Mouse (Mus musculus): ENCODE data around the gene Vgll4. TPM values are rescaled to one million over a fixed set of nuclear protein-coding genes. Genes with fewer than 3 reads are reported as not detected.

Gene Vgll4
- polyA plus RNA-seq, 1 experiment from 2014 or later, result 94.2 TPM

DNA sequence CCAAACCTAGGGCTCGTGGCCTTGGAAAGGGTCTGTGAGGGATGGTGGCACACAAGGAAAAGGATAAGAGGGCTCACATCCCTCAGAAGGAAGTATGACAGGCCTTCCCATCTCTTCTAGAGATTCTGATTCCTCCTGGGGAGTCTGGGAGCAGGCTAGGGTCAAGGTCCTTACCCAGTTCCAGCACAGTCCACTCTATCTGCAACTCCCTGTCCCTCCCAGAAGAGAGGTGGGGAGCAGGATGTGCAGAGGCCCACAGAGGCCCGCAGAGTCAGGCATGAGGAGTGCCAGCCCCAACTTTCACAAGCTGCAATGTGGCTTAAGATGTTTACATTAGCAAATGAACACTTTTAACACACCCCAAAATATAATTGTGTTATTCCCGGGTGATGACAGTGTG, 114.2 kb downstream of the Vgll4 start:
- no peak overlapping the region for H3K9ac ChIP-seq
- no peak overlapping the region for H3K4me2 ChIP-seq (replicated peaks)
- H3K4me3 ChIP-seq, result no peak overlapping the region
- H3K27me3 ChIP-seq, result no peaks in the 10 kb centered on the region
- H3K4me1 ChIP-seq, result peaks cover 51% of the 10 kb centered on the region
- H3K27ac ChIP-seq, result no peak overlapping the region
- no peak for ATAC-seq (ENCODE audit: low FRiP score)
- peaks cover 14% of the 10 kb centered on the region for H3K36me3 ChIP-seq
- WGBS, result 72% methylated on average over 3 of the region's 3 CpGs
- H3K9me3 ChIP-seq (replicated peaks), result no peaks in the 10 kb centered on the region

DNA sequence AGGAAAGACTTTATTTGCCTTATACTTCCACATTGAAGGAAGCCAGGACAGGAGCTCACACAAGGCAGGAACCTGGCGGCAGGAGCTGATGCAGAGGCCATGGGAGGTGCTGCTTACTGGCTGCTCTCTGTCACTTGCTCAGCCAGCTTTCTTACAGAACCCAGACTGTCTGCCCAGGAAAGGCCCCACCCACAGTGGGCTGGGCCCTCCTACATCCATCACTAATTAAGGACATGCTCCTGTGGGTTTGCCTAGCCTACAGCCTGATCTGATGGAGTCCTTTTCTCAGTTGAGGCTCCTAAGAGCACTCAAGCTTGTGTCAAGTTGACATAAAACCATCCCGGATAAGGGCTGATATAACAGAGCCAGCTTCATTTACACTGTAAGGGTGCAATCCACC, 115.4 kb downstream of the Vgll4 start:
- Histone ChIP-seq H3K9ac (no peak overlapping the region), H3K36me3 (peaks cover 6% of the 10 kb centered on the region; the same call in 1 of the 2 replicates), H3K27me3 (no peaks in the 10 kb centered on the region), H3K27ac (peak overlapping the region; percentile 50; the same call in 1 of the 2 replicates), H3K4me3 (no peak overlapping the region), H3K4me2 (replicated peaks) (no peak overlapping the region), H3K4me1 (peaks cover 51% of the 10 kb centered on the region), H3K9me3 (replicated peaks) (no peaks in the 10 kb centered on the region)
- no peak for ATAC-seq (ENCODE audit: low FRiP score)
- 59% methylated on average over 2 of the region's 2 CpGs for WGBS

DNA sequence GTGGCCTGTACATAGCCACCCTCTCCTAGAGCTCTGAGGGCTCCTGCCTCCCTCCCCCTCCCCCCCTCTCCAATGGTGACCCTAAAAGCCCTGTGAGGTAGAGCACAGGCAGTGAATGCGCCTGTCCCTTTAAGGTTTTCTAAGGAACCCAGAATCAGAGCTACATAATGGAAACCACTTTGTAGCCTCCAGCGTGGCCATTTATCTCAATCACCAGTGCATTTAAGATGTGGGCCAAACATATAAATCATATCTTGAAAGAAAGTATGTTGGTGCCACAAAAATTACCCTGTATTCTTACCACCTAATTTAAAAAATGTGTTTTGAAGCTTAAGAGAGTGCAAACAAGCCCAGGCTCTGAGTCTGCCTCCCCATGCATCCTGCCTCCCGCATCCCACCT, 117.1 kb downstream of the Vgll4 start:
- peak overlapping the region; percentile 58 for H3K27ac ChIP-seq
- H3K36me3 ChIP-seq, result no peaks in the 10 kb centered on the region
- no peak overlapping the region for H3K4me2 ChIP-seq (replicated peaks)
- H3K4me3 ChIP-seq, result no peak overlapping the region
- ATAC-seq (ENCODE audit: low FRiP score), result peak; percentile 17; the same call in 1 of the 2 replicates
- H3K4me1 ChIP-seq, result peaks cover 55% of the 10 kb centered on the region
- H3K9ac ChIP-seq, result no peak overlapping the region
- H3K9me3 ChIP-seq (replicated peaks), result no peaks in the 10 kb centered on the region
- H3K27me3 ChIP-seq, result no peaks in the 10 kb centered on the region
- 18% methylated on average over 3 of the region's 3 CpGs for WGBS

DNA sequence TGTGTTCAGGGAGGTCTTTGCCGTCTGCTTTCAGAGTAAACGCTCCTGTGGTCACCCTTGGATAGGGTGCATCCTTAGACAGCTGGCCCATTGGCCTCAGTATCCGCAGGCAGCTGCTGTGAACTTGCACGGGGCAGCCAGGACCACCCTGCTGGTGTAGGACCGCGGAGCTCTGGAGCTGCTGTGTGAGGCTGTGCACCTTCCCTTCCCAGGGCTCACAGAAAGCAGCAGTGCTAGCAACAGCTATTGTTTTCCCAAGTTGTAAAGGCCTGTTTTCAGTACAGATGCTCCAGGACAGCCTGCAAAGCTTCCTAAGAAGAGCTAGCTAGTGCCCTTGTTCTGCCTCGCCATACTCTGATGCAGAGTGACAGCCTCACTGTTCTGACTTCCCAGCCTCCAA, 118.1 kb downstream of the Vgll4 start:
- WGBS, result 27% methylated on average over 7 of the region's 7 CpGs
- no peaks in the 10 kb centered on the region for H3K27me3 ChIP-seq
- H3K4me3 ChIP-seq, result no peak overlapping the region
- no peak overlapping the region; the same call in 1 of the 2 replicates for H3K9ac ChIP-seq
- H3K9me3 ChIP-seq (replicated peaks), result no peaks in the 10 kb centered on the region
- peaks cover 60% of the 10 kb centered on the region for H3K4me1 ChIP-seq
- ATAC-seq (ENCODE audit: low FRiP score), result no peak
- H3K27ac ChIP-seq, result peak overlapping the region; percentile 58; the same call in 1 of the 2 replicates
- H3K4me2 ChIP-seq (replicated peaks), result no peak overlapping the region
- H3K36me3 ChIP-seq, result no peaks in the 10 kb centered on the region

DNA sequence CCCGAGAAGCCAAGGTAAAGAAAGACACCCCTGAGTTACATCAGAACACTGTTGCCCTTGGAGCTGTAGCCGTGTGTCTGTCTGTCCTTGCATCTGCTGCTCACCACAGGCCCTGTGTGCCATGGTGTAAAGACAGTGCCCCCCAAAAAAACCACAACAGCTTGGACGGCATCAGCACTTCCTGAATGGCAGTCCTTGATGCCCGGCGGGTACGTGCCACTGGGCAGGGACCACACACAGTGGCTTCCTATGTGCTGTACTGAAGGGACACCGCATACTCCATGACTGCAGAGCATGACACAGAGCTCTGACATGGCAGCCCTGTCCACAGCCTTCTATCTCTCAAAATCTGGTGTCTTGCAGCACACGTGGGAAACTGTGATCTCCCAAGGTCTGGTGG, 120.0 kb downstream of the Vgll4 start:
- Histone ChIP-seq H3K27ac (no peak overlapping the region), H3K4me2 (replicated peaks) (no peak overlapping the region), H3K27me3 (no peaks in the 10 kb centered on the region), H3K4me1 (peaks cover 62% of the 10 kb centered on the region), H3K4me3 (no peak overlapping the region), H3K9ac (no peak overlapping the region), H3K36me3 (no peaks in the 10 kb centered on the region), H3K9me3 (replicated peaks) (no peaks in the 10 kb centered on the region)
- WGBS, result 90% methylated on average over 8 of the region's 8 CpGs
- no peak for ATAC-seq (ENCODE audit: low FRiP score)

DNA sequence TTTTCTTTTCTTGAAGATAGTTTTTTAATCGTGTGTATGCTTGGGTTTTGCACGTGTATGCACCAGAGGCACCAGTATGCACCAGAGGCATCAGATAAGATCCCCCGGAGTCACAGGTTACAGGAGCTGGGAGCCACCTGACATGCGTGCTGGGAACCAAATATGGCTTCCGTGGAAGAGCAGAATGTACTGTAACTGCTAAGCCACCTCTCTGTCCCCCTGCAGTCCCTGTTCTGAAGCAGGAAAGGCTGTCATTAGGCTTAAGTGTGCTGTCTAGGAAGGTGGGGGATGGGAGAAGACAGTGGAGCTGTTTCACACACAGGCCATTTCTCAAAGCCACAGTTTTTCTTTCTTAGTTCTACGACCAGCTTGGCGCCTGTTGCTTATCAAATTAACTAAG, 121.0 kb downstream of the Vgll4 start:
- no peak overlapping the region for H3K9ac ChIP-seq
- 0 out of 2 replicates have a peak overlapping the region, but pooled peaks have one; percentile 19 for H3K27ac ChIP-seq
- H3K9me3 ChIP-seq (replicated peaks), result no peaks in the 10 kb centered on the region
- peaks cover 52% of the 10 kb centered on the region for H3K4me1 ChIP-seq
- H3K27me3 ChIP-seq, result no peaks in the 10 kb centered on the region
- H3K4me3 ChIP-seq, result no peak overlapping the region
- no peaks in the 10 kb centered on the region for H3K36me3 ChIP-seq
- H3K4me2 ChIP-seq (replicated peaks), result no peak overlapping the region
- WGBS, result 76% methylated on average over 7 of the region's 7 CpGs
- ATAC-seq (ENCODE audit: low FRiP score), result no peak

DNA sequence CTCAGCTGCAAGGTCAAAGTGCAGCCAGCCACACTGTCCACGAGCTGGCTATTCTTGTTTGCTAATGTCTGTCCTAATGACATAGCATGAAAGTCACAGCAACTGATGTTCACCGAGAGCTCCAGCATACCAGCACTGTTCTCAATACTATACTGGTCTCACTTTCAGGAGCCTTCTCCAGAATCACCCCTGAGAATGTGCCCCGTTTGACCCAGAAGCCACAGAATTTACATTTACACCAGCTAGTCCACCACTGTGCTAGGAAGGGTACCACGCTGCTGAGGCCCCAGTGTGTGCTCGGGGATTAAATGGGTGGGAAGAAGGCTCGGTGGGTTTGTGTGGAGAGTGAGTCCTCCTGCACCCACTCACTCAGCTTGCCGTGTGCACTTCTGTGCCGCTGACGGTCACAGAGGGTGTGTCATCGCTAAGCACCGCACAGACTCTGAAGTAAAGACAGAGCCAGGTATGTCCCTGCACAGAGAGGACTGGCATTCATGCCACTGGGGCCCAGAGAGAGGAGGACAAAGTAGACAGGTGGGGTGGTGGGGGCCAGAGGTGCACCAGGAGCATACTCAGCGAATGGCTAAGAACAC, 122.1 kb downstream of the Vgll4 start:
- Histone ChIP-seq H3K36me3 (no peaks in the 10 kb centered on the region), H3K4me1 (peaks cover 41% of the 10 kb centered on the region), H3K4me3 (no peak overlapping the region), H3K27ac (no peak overlapping the region), H3K27me3 (no peaks in the 10 kb centered on the region), H3K4me2 (replicated peaks) (no peak overlapping the region), H3K9ac (no peak overlapping the region), H3K9me3 (replicated peaks) (no peaks in the 10 kb centered on the region)
- ATAC-seq (ENCODE audit: low FRiP score), result no peak
- WGBS, result 80% methylated on average over 12 of the region's 12 CpGs

GRCm38 (mm10) chr6:114846153-114846772, 123.5 kb downstream of the Vgll4 start:
- H3K9ac ChIP-seq, result no peak overlapping the region
- WGBS, result 9% methylated on average over 4 of the region's 4 CpGs
- peak; percentile 71 for ATAC-seq (ENCODE audit: low FRiP score)

GRCm38 (mm10) chr6:114842863-114843262, 126.9 kb downstream of the Vgll4 start:
- 92% methylated on average over 2 of the region's 2 CpGs for WGBS
- peaks cover 40% of the 10 kb centered on the region for H3K4me1 ChIP-seq

More at GRCm38 (mm10) chr6:114846153-114846772, 123.5 kb downstream of the Vgll4 start:
- H3K4me3 ChIP-seq, result no peak overlapping the region
- peak overlapping the region; percentile 70; the same call in 1 of the 2 replicates for H3K27ac ChIP-seq
- peaks cover 39% of the 10 kb centered on the region for H3K4me1 ChIP-seq
- no peak overlapping the region for H3K4me2 ChIP-seq (replicated peaks)
- no peaks in the 10 kb centered on the region for H3K36me3 ChIP-seq
- no peaks in the 10 kb centered on the region for H3K9me3 ChIP-seq (replicated peaks)
- no peaks in the 10 kb centered on the region for H3K27me3 ChIP-seq

DNA sequence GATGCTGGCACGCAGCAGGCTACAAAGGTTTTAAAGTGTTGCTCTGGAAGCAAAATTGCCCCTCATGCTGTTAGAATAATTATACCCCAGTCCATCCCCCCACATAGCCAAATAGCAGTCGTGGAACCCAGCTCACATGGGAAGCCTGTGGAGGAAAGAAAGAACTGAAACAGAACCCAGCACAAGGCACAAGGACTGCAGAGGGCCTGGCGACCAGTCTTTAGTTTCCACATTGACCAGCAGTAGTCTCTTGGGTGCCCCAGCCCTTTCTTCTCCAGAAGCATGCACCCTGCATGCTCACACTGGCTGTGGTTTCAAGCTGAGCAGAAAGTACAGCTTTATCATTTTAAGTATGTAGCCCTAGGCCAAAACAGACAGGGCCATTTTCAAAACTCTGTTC, 127.7 kb downstream of the Vgll4 start:
- Histone ChIP-seq H3K27me3 (no peaks in the 10 kb centered on the region), H3K27ac (0 out of 2 replicates have a peak overlapping the region, but pooled peaks have one; percentile 48), H3K4me3 (no peak overlapping the region), H3K4me1 (peaks cover 39% of the 10 kb centered on the region), H3K4me2 (replicated peaks) (no peak overlapping the region), H3K9me3 (replicated peaks) (0 out of 2 replicates have a peak, but pooled peaks cover 5% of the 10 kb centered on the region), H3K9ac (no peak overlapping the region), H3K36me3 (no peaks in the 10 kb centered on the region)
- WGBS, result 58% methylated on average over 3 of the region's 3 CpGs
- no peak for ATAC-seq (ENCODE audit: low FRiP score)

More at GRCm38 (mm10) chr6:114842863-114843262, 126.9 kb downstream of the Vgll4 start:
- Histone ChIP-seq H3K27me3 (no peaks in the 10 kb centered on the region), H3K4me2 (replicated peaks) (no peak overlapping the region), H3K4me3 (no peak overlapping the region), H3K27ac (no peak overlapping the region), H3K9me3 (replicated peaks) (0 out of 2 replicates have a peak, but pooled peaks cover 5% of the 10 kb centered on the region), H3K9ac (no peak overlapping the region), H3K36me3 (no peaks in the 10 kb centered on the region)
- no peak for ATAC-seq (ENCODE audit: low FRiP score)

DNA sequence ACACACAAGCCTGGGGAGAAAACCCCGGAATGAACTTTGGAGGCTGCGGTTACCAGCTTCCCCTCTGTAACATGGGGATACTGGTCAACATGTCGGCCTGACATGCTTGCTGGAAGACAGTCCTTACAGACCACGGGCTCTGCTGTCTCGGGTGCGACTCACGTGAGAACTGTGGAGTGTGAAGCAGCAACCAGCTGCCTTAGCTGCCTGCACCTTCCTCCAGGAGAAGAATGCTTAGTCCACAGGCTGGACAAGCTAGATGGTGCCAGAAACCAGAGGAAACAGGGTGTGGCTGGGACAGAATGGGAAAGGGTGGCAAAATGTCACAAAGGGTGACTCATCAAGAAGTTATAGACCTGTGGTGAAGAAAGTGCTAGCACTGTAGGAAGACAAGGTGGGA, 129.8 kb downstream of the Vgll4 start:
- Histone ChIP-seq H3K4me1 (peaks cover 23% of the 10 kb centered on the region), H3K4me2 (replicated peaks) (no peak overlapping the region), H3K9me3 (replicated peaks) (0 out of 2 replicates have a peak, but pooled peaks cover 5% of the 10 kb centered on the region), H3K4me3 (no peak overlapping the region), H3K9ac (no peak overlapping the region), H3K27ac (no peak overlapping the region), H3K27me3 (no peaks in the 10 kb centered on the region), H3K36me3 (no peaks in the 10 kb centered on the region)
- no peak for ATAC-seq (ENCODE audit: low FRiP score)
- 85% methylated on average over 7 of the region's 7 CpGs for WGBS

DNA sequence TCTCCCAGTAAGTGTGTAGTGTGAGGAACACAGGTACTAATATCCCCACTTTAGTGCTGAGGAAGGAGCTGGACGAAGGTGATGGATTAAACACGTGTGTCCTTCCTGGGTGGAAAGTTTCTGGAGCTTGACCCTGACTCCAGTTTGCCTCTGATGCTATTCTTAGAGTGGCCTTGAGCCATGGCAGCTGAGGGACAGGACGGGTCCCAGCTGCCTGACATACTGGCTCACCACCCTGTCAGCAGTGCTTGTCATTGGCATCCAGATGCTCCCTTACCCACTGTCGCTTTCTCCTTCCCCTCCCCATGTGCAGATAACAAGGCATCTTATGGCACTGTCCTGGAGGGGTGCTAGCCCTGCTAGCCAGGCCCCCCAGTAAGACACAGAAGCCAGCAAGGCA, 130.9 kb downstream of the Vgll4 start:
- Histone ChIP-seq H3K27me3 (no peaks in the 10 kb centered on the region), H3K4me1 (peaks cover 29% of the 10 kb centered on the region), H3K4me3 (no peak overlapping the region), H3K36me3 (no peaks in the 10 kb centered on the region), H3K27ac (no peak overlapping the region), H3K9me3 (replicated peaks) (0 out of 2 replicates have a peak, but pooled peaks cover 5% of the 10 kb centered on the region), H3K9ac (no peak overlapping the region), H3K4me2 (replicated peaks) (no peak overlapping the region)
- 90% methylated on average over 4 of the region's 4 CpGs for WGBS
- ATAC-seq (ENCODE audit: low FRiP score), result no peak
